Mouse (Mus musculus) forebrain, embryonic 16.5 days (tissue): Measurements from ENCODE around the gene Itga2. TPM values are rescaled to one million over a fixed set of nuclear protein-coding genes. Genes with fewer than 3 reads are reported as not detected.
A peak's percentile ranks its signal among the peaks of the same experiment; 100 is the strongest.

Experiments used
- ATAC-seq: fragments of 200-750 bp; cut with Nextera tagmentation; 2 replicates; pipeline ENCODE4 v1.8.0; 2017; ENCODE audit warnings: mild to moderate bottlenecking, moderate library complexity
- H3K27ac ChIP-seq: fragments of 300-500 bp; sonication (generic); 2 replicates; pipeline ENCODE4 v1.5.1; 2014; ENCODE audit warnings: low read length, control low read depth
- H3K27me3 ChIP-seq: fragments of 300-500 bp; sonication (generic); replicated peaks from 2 replicates; pipeline ENCODE4 v1.6.1; 2014; ENCODE audit warnings: low read length; ENCODE audit not compliant: control insufficient read depth, insufficient read depth
- H3K36me3 ChIP-seq: fragments of 300-500 bp; sonication (generic); 2 replicates; pipeline ENCODE4 v1.6.1; 2014; ENCODE audit not compliant: control insufficient read depth, insufficient read depth
- H3K4me1 ChIP-seq: fragments of 300-500 bp; sonication (generic); replicated peaks from 2 replicates; pipeline ENCODE4 v1.6.1; 2014; ENCODE audit warnings: low read length; ENCODE audit not compliant: control insufficient read depth, insufficient read depth
- H3K4me2 ChIP-seq: fragments of 300-500 bp; sonication (generic); 2 replicates; pipeline ENCODE4 v1.6.1; 2014; ENCODE audit warnings: mild to moderate bottlenecking, low read length, control low read depth
- H3K4me3 ChIP-seq: fragments of 300-500 bp; sonication (generic); replicated peaks from 2 replicates; pipeline ENCODE4 v1.5.1; 2014; ENCODE audit warnings: mild to moderate bottlenecking, low read length, control low read depth
- H3K9ac ChIP-seq: fragments of 300-500 bp; sonication (generic); replicated peaks from 2 replicates; pipeline ENCODE4 v1.6.1; 2014; ENCODE audit warnings: low read depth, low read length, control low read depth
- H3K9me3 ChIP-seq: fragments of 300-500 bp; sonication (generic); 2 replicates; pipeline ENCODE4 v1.6.1; 2016; ENCODE audit warnings: low read length; ENCODE audit not compliant: control insufficient read depth
- WGBS: fragments of 180-500 bp; shearing (Covaris S2); extraction: QIAGEN DNeasy Blood & Tissue Kit; methylation state at CpG from one replicate; pipeline ENCODE4 v1.1.7; 2014; 5-methylcytosine and 5-hydroxymethylcytosine counted together
- polyA plus RNA-seq: library from polyadenylated mRNA; unstranded; fragments of >200 nt; fragmentation: Nextera tagmentation; extraction: Ambion mirVana; gene quantifications from 2 replicates; pipeline ENCODE4 v1.2.1, GENCODE M21; 2015

Gene Itga2
- polyA plus RNA-seq, 1 experiment from 2014 or later: 0.89 TPM

- no peak overlapping the region for H3K4me3 ChIP-seq
- no peaks in the 10 kb centered on the region for H3K27me3 ChIP-seq
- peak; percentile 95 for ATAC-seq
- H3K36me3 ChIP-seq: no peaks in the 10 kb centered on the region
- H3K9ac ChIP-seq: 0 out of 2 replicates have a peak overlapping the region, but pooled peaks have one; percentile 22
- no peak overlapping the region for H3K27ac ChIP-seq
- WGBS: 5% methylated on average over 9 of the region's 9 CpGs
- H3K9me3 ChIP-seq: no peaks in the 10 kb centered on the region
- peak overlapping the region; percentile 20 for H3K4me2 ChIP-seq
- peaks cover 4% of the 10 kb centered on the region for H3K4me1 ChIP-seq
These were observed 8.6 kb downstream of the Itga2 start for GRCm38 (mm10) chr13:114923331-114923730.

GRCm38 (mm10) chr13:114915767-114916166 lies 16.1 kb downstream of the Itga2 start:
- Histone ChIP-seq H3K4me1 (no peaks in the 10 kb centered on the region), H3K36me3 (no peaks in the 10 kb centered on the region), H3K4me3 (no peak overlapping the region), H3K27ac (no peak overlapping the region), H3K27me3 (no peaks in the 10 kb centered on the region), H3K9ac (no peak overlapping the region), H3K4me2 (no peak overlapping the region), H3K9me3 (no peaks in the 10 kb centered on the region)
- WGBS: 87% methylated on average over 5 of the region's 5 CpGs
- ATAC-seq: no peak

- no peak for ATAC-seq
- WGBS: 89% methylated on average over 4 of the region's 4 CpGs
- no peaks in the 10 kb centered on the region for H3K9me3 ChIP-seq
These were observed 16.9 kb downstream of the Itga2 start for GRCm38 (mm10) chr13:114914963-114915362.

GRCm38 (mm10) chr13:114914559-114914958 lies 17.3 kb downstream of the Itga2 start:
- Histone ChIP-seq H3K36me3 (no peaks in the 10 kb centered on the region), H3K4me3 (no peak overlapping the region), H3K27ac (no peak overlapping the region), H3K4me2 (no peak overlapping the region), H3K4me1 (no peaks in the 10 kb centered on the region), H3K27me3 (no peaks in the 10 kb centered on the region), H3K9ac (no peak overlapping the region), H3K9me3 (no peaks in the 10 kb centered on the region)
- 89% methylated on average over 4 of the region's 4 CpGs for WGBS
- no peak for ATAC-seq

More at GRCm38 (mm10) chr13:114914963-114915362, 16.9 kb downstream of the Itga2 start:
- H3K27ac ChIP-seq: no peak overlapping the region
- H3K9ac ChIP-seq: no peak overlapping the region
- no peaks in the 10 kb centered on the region for H3K36me3 ChIP-seq
- no peak overlapping the region for H3K4me3 ChIP-seq
- no peaks in the 10 kb centered on the region for H3K27me3 ChIP-seq
- no peak overlapping the region for H3K4me2 ChIP-seq
- no peaks in the 10 kb centered on the region for H3K4me1 ChIP-seq

GRCm38 (mm10) chr13:114910629-114911028 lies 21.3 kb downstream of the Itga2 start:
- Histone ChIP-seq H3K4me3 (no peak overlapping the region), H3K4me2 (no peak overlapping the region), H3K27me3 (no peaks in the 10 kb centered on the region), H3K9me3 (no peaks in the 10 kb centered on the region), H3K27ac (no peak overlapping the region), H3K36me3 (no peaks in the 10 kb centered on the region), H3K4me1 (no peaks in the 10 kb centered on the region), H3K9ac (no peak overlapping the region)
- no peak for ATAC-seq
- 83% methylated on average over 9 of the region's 9 CpGs for WGBS

- Histone ChIP-seq H3K27ac (no peak overlapping the region), H3K4me1 (no peaks in the 10 kb centered on the region), H3K4me2 (no peak overlapping the region), H3K36me3 (no peaks in the 10 kb centered on the region), H3K4me3 (no peak overlapping the region), H3K27me3 (no peaks in the 10 kb centered on the region), H3K9ac (no peak overlapping the region), H3K9me3 (no peaks in the 10 kb centered on the region)
- no peak for ATAC-seq
- 98% methylated on average over 5 of the region's 5 CpGs for WGBS
These were observed 22.4 kb downstream of the Itga2 start for GRCm38 (mm10) chr13:114909514-114909913.

- H3K4me3 ChIP-seq: no peak overlapping the region
- no peak for ATAC-seq
These were observed 24.0 kb downstream of the Itga2 start for GRCm38 (mm10) chr13:114907876-114908275.

GRCm38 (mm10) chr13:114896751-114897386 lies 35.0 kb downstream of the Itga2 start:
- Histone ChIP-seq H3K27ac (no peak overlapping the region), H3K4me2 (no peak overlapping the region), H3K27me3 (no peaks in the 10 kb centered on the region), H3K9me3 (no peaks in the 10 kb centered on the region), H3K9ac (no peak overlapping the region), H3K4me3 (no peak overlapping the region), H3K4me1 (peaks cover 2% of the 10 kb centered on the region; the same call in 1 of the 2 replicates), H3K36me3 (no peaks in the 10 kb centered on the region)
- ATAC-seq: no peak
- 73% methylated on average over 10 of the region's 10 CpGs for WGBS

More at GRCm38 (mm10) chr13:114907876-114908275, 24.0 kb downstream of the Itga2 start:
- no peaks in the 10 kb centered on the region for H3K4me1 ChIP-seq
- no peaks in the 10 kb centered on the region for H3K36me3 ChIP-seq
- H3K4me2 ChIP-seq: no peak overlapping the region
- no peaks in the 10 kb centered on the region for H3K27me3 ChIP-seq
- H3K9me3 ChIP-seq: no peaks in the 10 kb centered on the region
- 73% methylated on average over 4 of the region's 4 CpGs for WGBS
- no peak overlapping the region for H3K9ac ChIP-seq
- no peak overlapping the region for H3K27ac ChIP-seq

- Histone ChIP-seq H3K4me1 (peaks cover 2% of the 10 kb centered on the region; the same call in 1 of the 2 replicates), H3K27ac (no peak overlapping the region), H3K36me3 (no peaks in the 10 kb centered on the region), H3K9ac (no peak overlapping the region), H3K27me3 (no peaks in the 10 kb centered on the region), H3K9me3 (no peaks in the 10 kb centered on the region), H3K4me2 (no peak overlapping the region), H3K4me3 (no peak overlapping the region)
- WGBS: 89% methylated on average over 7 of the region's 7 CpGs
- ATAC-seq: no peak
These were observed 36.0 kb downstream of the Itga2 start for GRCm38 (mm10) chr13:114895896-114896295.

GRCm38 (mm10) chr13:114894718-114895117 lies 37.2 kb downstream of the Itga2 start:
- Histone ChIP-seq H3K27ac (no peak overlapping the region), H3K4me2 (no peak overlapping the region)
- no peak for ATAC-seq

More at GRCm38 (mm10) chr13:114894718-114895117, 37.2 kb downstream of the Itga2 start:
- Histone ChIP-seq H3K4me1 (peaks cover 2% of the 10 kb centered on the region; the same call in 1 of the 2 replicates), H3K9ac (no peak overlapping the region), H3K27me3 (no peaks in the 10 kb centered on the region), H3K36me3 (no peaks in the 10 kb centered on the region), H3K9me3 (no peaks in the 10 kb centered on the region), H3K4me3 (no peak overlapping the region)
